Mouse (Mus musculus) erythroid progenitor cell, adult 5-6 weeks (primary cell): ENCODE measurements around the gene Kif26b. TPM values are rescaled to one million over a fixed set of nuclear protein-coding genes. Genes with fewer than 3 reads are reported as not detected.

Source experiments
- ATAC-seq: replicated peaks from 2 replicates; pipeline ENCODE4 v1.8.0; 2016; ENCODE audit warnings: moderate number of reproducible peaks, mild to moderate bottlenecking, moderate TSS enrichment, inconsistent platforms; ENCODE audit not compliant: poor library complexity, low FRiP score, severe bottlenecking
- total RNA-seq, 2 experiments: library from RNA; stranded (forward) in 1 of 2; stranded (reverse) in 1 of 2; fragments of 150-400 nt in 1 of 2; fragments of 186-747, 209-891 nt in 1 of 2; gene quantifications; 2 replicates each; pipeline versions ENCODE4 v1.2.3 to v1.2.4; 2015 to 2017; ENCODE audit warnings: low replicate concordance in 2 of 2

Gene Kif26b
- total RNA-seq, 2 experiments from 2014 or later, result not detected

GRCm38 (mm10) chr1:178689512-178689911 lies 160.6 kb downstream of the Kif26b start:
- ATAC-seq, result no peak

- no peak for ATAC-seq
Observed at GRCm38 (mm10) chr1:178691679-178692078, 162.8 kb downstream of the Kif26b start.

GRCm38 (mm10) chr1:178700102-178700501 lies 171.2 kb downstream of the Kif26b start:
- no peak for ATAC-seq

GRCm38 (mm10) chr1:178703496-178703895 lies 174.6 kb downstream of the Kif26b start:
- no peak for ATAC-seq

GRCm38 (mm10) chr1:178707925-178708351 lies 179.0 kb downstream of the Kif26b start:
- ATAC-seq, result no peak

GRCm38 (mm10) chr1:178708356-178708755 lies 179.4 kb downstream of the Kif26b start:
- no peak for ATAC-seq

- peak; percentile 70 for ATAC-seq
Observed at GRCm38 (mm10) chr1:178712189-178712873, 183.4 kb downstream of the Kif26b start.

- ATAC-seq, result no peak
Observed at GRCm38 (mm10) chr1:178714209-178714608, 185.3 kb downstream of the Kif26b start.

GRCm38 (mm10) chr1:178716411-178716810 lies 187.5 kb downstream of the Kif26b start:
- ATAC-seq, result no peak

GRCm38 (mm10) chr1:178720821-178721220 lies 191.9 kb downstream of the Kif26b start:
- no peak for ATAC-seq

- no peak for ATAC-seq
Observed at GRCm38 (mm10) chr1:178722793-178723192, 193.9 kb downstream of the Kif26b start.

GRCm38 (mm10) chr1:178725536-178725935 lies 196.6 kb downstream of the Kif26b start:
- ATAC-seq, result no peak

GRCm38 (mm10) chr1:178728256-178728655 lies 199.3 kb downstream of the Kif26b start:
- no peak for ATAC-seq

- no peak for ATAC-seq
Observed at GRCm38 (mm10) chr1:178730271-178730670, 201.3 kb downstream of the Kif26b start.

- no peak for ATAC-seq
Observed at GRCm38 (mm10) chr1:178733035-178733434, 204.1 kb downstream of the Kif26b start.

- ATAC-seq, result no peak
Observed at GRCm38 (mm10) chr1:178734576-178734975, 205.7 kb downstream of the Kif26b start.

GRCm38 (mm10) chr1:178736931-178737330 lies 208.0 kb downstream of the Kif26b start:
- ATAC-seq, result no peak

- no peak for ATAC-seq
Observed at GRCm38 (mm10) chr1:178743820-178744219, 214.9 kb downstream of the Kif26b start.

GRCm38 (mm10) chr1:178744526-178744925 lies 215.6 kb downstream of the Kif26b start:
- no peak for ATAC-seq

GRCm38 (mm10) chr1:178744961-178745360 lies 216.0 kb downstream of the Kif26b start:
- ATAC-seq, result no peak

- no peak for ATAC-seq
Observed at GRCm38 (mm10) chr1:178745471-178745870, 216.5 kb downstream of the Kif26b start.
